Mouse (Mus musculus) R1 (cell line): Measurements from ENCODE around the gene Ror2.

Experiments used
- DNase-seq: peaks from one replicate; pipeline ENCODE4 v3.0.0-alpha.2; 2018; ENCODE audit warnings: low read depth, low spot score

Ror2 gene

DNA sequence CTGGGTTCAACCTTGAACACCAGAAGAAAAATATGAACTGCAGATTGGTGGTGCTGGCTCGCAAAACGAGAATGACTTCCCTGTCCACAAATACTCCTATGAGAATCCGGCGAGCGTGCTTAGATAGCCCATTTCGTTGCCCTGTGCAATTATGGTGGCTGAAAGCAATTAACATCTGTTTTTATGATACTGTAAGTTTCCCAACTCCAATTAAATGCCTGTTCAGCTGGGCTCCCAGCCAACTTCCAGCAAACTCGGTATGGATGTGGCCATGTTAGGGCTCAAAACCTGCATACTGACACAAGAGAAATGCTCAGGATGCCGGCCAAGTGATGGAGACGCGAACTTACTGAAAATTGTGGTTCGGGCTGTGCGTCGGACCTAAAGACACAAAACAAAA lies 155.4 kb downstream of the Ror2 start:
- DNase-seq, result no peak

DNA sequence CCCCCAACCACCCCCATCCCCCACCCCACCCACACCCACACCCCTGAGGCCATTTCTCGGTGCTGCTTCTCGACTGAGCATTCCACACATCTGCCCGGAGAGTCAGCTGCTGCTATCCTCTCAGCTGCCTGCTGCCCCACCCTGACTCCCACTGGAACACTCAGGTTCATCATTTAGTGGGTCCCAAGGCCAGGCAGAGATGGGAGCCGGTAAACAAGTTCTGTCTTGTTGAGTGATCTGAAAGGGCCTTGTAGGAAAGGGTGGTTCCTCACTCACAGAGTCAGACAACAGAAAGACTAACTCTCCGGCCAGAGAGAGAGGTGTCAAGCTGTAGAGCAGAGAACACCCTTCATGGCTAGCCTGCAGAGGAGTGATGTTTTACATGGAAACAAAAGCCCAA lies 155.9 kb downstream of the Ror2 start:
- peak; percentile 52 for DNase-seq

DNA sequence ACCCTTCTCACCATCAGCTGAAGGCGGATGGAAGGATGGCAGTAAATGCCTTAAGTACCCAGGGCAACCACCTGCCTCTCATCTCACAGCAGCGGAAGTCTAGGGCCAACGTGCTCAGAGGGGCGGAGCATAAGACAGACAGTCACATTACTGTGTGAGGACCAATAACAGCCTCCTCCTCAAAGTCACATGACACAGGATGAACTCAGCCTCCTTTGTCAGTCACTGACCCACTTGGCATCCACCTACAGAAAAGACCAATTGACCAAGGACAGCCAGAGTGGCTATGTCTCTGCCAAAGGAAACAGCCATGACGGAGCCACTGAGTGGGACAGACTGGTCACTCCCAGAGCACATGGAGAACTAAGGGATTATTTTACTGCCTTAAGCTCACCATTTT lies 160.3 kb downstream of the Ror2 start:
- DNase-seq, result peak; percentile 74

DNA sequence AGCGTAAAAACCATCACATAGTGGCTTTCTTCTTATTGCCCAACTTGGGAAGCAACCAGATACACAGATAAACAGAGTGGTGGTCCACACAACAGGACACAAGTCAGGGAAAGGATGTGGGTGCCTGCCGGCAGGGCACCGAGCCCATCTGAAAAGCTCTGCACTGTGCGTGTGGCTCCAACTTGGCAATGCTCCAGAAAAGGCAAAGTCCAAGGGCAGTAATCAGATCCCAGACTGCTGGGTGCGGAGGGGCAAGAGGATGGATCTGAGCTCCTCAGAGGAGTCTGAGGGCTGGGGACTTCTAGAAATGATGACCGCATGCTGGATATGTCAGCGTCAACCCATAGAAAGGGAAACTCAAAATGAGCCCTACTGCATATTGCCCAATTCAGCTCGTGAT lies 163.8 kb downstream of the Ror2 start:
- DNase-seq, result no peak

DNA sequence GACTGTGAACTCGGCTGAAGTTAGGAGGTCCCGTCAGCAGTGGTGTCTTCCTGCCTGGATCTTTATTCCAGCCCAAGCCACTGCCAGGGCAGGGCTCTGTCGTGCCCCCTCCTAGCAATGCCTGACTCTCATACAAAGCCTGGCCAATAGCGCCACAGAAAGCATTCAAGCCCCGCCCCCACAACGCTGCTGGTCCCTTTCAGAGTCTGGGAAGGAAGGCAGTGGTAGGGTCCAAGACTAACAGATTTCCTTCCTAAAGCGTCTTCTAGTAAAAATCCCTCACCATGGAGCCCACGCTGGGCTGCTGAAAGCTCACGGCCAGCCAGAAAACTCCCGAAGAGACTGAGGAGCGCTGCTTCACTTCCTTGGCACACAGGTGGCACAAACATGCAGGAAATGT lies 165.0 kb downstream of the Ror2 start:
- DNase-seq, result peak; percentile 76

DNA sequence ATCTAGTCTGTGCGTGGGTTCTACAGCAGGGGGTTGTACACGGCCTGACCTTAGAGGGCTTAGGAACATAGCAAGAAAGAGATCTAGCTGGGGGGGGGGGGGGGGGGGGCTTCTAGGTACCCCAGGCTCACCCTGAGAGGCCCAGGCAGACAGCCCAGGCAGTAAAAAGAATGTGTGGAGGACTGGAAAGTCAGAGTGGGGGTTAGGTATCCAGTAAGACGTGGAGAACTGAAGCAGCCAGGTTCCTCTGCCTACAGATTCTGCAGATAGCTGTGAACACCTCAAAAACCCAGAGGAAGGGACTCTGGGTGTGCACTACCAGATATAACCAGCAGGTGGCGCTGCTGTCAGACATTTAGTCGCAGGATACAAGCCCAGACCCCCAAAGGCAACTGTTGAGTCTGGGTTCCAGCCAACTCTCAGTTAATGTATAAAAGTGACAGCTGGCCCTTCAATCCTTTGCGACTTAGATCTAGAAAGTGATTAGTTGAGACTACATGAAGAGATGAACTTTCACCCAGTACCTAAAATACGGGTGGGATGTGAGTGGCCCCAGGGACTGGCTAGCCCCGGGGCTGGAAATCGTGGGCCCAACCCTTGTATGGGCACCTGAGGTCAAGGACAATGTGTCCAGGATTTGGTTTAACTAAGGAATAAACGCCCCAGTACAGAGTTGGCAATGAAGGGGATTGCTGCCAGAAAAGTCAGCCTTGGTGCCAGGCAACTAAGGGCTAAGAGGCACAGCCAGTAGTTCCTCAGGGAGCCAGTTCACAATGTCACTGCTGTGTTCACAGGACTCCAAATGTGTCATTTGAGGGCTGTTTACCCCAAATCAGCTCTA lies 166.1 kb downstream of the Ror2 start:
- peak; percentile 87 for DNase-seq

DNA sequence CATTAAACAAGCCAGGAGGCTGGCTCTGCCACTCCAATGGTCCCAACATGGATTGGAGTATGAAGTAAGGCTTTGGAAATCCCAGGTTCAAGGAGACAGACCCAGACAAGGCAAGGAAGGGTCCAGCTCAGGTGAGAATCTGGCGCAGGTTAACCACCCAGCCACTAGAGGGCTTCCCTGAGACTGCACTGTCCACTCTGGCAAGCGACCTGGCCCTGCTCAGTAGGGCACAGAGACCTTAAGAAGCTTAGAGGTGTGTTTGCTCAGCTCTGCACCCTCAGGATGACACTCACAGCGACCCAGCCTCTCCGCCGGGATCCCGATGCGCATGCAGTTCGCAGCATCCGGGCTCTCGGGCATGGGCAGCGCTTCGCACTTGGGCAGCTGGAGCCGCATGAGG lies 167.5 kb downstream of the Ror2 start:
- DNase-seq, result no peak

DNA sequence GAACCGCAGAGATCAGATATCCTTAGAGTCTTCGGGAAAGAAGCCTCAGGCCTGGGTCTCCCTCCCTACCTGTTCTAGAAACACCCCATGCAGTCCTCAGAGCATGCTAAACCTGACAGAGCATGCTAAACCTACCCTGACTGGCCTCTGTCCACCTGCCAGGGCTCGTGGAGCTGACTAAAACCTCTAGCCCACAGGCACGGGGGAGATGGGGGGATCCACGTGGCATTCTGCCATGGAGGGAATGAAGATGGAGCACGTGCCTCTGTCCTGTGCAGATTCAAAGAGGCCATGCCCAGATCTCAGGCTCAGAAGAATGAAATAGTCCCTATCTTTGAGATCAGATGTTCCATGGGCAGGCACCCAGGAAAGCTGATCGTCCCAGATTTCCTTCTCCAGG lies 168.0 kb downstream of the Ror2 start:
- no peak for DNase-seq

DNA sequence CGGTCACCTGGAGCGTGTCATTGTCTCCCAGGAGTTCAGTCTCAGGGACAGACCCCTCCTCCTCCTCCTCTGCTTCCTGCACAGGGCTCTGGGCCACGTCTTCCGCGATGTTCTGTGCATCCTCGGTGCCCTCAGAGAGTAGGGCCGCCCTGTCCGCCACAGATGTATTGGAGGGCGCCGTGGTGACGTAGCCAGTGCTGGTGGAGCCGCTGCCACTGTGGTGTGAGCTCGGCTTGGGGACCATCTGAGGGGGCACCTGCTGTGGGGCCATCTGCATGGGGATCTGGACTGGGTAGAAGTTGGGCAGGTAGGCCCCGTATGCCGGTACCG lies 175.7 kb downstream of the Ror2 start:
- no peak for DNase-seq

DNA sequence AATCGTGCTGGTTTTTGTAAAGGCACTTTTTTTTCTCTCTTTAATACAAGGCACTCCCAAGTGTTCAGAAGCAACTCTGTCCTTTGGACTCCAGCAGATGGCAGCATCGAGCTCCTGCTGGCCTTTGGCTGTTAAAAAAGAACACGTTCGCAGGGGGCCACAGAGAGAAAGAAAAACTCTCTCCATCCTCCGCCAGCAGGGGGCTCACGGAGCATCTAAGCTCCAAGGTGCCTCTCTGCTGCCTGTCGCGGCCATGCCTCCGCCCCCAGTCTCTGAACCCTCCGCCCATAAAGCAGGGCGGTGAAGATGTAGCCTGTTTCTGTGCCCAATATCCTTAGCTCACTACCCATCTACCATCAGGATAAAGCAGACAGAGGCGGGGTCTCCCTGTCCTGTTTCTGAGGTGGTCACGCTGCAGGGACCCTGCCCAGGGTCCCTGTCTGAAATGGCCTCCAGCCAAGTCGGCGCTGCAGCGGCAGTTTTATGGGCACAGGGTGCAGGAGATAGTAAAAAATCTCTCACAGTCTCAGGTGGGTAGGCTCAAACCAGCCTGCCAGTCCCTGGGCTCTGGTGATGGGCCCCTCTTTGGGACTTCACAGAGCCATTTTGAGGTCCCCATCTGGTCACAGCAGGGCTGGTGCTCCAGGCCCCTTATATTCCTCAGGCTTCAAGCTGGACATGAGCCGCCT lies 176.2 kb downstream of the Ror2 start:
- peak; percentile 98 for DNase-seq

DNA sequence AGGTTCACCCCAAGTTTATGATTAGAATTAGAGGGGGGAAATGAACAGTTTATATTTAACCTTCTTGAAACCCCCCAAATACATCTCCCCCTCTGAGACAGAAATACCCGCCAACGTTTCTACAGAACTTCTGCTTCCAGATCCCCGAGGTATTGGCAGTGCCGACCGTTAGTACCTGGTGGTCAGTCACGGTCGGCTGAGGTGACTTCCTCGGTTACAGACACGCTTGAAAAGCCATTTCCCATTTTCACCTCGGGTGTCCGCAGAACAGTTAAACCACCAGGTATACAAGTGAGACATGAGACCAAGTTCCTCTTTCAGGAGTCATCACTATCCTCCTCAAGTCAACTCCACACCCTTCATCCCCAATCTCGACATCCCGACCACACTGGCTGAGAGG lies 179.2 kb downstream of the Ror2 start:
- DNase-seq, result no peak

DNA sequence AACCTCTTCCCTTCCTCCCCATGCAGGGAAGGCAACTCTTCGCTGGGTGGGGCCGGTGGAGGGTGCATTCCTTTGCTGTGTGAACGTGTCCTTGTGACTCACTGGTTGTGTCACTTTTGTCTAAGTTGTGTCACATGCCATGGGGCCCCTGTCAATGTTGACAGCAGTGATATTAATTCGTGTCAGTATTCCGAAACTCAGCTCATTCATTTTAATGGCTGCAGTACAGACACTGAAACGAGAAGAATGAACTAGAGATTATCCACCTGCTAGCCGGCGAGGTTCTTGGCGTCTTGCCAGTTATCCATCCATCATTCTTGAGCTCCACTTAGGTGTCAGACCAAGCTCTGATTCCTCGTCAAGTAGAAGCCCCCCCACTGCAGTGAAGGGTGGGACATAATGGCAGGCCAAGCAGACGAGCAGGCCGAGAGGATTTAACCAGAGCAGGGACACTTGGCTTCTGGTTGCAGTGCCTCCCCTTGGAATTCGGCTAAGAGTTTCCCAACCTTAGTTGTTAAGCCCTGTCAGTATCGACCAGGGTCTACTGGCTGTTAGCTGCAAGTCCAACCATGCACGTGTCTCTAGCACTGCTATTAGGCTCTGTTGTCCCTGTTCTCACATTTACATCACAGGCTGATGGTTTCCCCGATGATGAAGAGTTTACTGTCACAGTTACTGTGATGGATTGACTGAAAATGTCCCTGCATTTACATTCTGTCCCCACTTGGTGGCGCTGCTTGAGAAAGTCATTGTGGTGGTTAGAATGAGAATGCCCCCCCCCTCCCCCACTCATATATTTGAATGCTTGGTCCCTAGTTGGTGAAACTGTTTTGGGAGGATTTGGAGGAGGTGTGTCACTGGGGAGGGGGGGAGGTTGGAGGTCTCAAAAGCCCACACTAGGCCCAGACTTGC lies 185.9 kb downstream of the Ror2 start:
- DNase-seq, result peak; percentile 49

DNA sequence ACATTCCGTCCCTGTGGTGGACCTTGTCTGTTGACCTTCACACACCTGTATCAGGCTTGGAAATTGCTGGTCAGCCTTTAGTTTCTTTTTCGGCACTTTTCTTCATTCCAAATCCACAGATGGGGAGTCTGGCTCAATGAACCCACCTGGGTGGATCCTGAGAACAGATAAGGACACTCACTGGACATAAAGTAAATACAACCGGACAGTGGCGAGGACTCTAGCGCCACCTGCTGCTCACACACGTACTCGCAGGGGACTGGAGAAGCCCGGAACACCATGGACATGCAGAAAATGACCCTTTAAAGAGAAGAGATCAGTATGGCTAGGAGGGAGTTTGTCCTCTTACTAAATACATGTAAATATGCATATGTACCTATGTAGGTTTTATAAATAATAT lies 189.3 kb downstream of the Ror2 start:
- DNase-seq, result peak; percentile 42

DNA sequence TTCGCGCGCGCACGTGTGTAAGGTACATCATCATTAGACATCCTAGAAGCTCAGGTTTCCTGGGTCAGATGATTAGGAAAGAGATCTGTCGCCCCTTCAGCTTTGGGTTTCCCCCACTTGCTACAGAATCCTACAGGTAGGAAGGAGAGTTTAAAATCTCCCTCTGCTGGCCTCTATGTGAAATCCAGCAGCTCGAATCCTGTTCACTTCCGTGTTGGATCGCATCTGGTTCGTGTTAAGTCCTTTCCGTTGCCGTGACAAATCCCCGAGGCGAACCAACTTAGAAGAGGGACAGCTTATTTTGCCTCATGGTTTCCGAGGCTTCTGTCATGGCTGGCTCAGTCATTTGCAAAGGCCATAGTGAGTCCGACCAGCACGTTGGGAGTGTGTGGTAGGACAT lies 190.7 kb downstream of the Ror2 start:
- DNase-seq, result peak; percentile 62

DNA sequence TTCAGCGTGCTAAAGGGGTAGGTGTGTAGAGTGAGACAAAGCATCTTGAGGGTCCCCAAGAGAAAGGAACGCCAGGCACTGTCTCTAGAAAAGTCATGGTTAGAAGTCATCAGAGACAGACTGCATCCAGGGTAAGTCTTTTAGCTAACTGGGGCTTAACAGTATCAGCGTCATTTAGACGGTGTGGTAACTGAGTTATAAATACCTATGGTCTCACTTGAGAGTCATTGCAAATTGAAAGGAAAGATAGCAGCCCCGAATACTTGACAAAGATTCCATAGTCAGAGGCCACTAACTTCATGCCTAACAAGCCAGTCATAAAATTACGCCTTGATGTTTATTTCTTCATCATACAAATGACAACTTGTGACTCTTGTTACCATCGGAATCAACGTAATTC lies 191.3 kb downstream of the Ror2 start:
- DNase-seq, result no peak

DNA sequence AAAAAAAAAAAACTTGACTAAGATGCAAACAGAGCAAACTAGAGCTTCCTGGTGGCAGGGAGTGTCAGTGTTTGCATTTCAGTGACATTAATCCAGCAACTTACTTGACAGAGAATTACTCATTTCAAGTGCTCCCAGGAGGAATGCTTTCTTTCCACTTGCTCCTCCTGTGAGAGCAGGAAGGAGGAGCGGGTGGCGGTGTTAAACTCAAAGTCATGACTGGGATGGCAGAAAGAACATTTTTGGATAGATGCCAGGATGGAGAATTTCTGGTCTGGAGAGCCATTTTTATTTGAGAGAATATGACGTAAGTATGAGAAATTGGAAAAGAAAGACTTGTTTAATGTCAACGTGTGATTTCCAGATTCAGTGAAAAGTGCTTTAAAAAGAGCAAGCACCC lies 192.5 kb downstream of the Ror2 start:
- no peak for DNase-seq

DNA sequence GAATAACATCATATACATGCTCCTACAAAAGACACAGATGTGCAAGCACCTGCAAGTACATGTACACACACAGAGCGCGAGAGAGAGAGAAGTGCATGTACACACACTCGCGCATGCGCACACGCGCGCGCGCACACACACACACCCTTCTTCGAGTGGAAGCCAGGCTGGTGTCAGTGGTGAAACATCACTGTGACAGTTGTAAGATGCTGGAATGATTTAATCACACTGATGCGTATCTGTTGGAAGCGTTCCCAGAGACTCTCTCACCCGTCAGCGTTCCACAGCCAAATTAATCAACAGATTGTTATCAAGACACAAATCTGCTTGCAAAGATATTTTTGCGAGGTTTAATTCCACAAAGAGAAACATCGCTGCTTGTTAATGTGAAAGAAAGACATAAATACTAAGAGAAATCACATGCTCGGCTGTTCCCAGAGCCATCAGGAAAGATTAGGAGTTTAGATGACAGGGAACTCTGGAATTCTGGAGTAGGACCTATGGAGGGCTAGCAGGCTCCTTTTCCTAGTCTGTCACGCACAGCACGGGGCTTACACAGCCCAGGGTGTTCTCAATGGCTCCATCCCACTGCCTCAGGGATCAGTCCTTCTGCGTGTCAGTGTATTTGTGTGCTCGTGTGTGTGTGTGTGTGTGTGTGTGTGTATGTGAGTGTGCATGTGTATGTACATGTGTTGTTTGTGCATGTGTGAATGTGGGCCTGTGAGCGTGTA lies 199.2 kb downstream of the Ror2 start:
- no peak for DNase-seq

DNA sequence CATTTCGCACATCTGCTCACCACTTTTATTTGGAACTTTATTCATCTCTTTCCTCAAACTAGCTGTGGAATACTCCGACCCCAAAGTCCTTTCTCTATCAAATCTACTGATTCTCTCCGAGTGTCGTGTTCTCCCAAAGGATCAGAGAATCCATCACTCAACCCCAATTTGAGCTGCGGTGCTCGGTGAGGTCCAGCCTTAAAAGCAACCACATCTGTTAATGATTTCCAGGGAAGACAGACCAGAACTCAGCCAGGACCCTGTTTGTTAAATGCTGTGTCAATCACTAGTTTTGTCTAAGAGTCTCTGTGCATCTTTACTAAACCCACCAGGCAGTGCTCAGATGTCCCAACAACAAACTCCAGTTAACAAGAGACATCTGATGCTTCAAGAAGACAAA lies 204.1 kb downstream of the Ror2 start:
- DNase-seq, result no peak

DNA sequence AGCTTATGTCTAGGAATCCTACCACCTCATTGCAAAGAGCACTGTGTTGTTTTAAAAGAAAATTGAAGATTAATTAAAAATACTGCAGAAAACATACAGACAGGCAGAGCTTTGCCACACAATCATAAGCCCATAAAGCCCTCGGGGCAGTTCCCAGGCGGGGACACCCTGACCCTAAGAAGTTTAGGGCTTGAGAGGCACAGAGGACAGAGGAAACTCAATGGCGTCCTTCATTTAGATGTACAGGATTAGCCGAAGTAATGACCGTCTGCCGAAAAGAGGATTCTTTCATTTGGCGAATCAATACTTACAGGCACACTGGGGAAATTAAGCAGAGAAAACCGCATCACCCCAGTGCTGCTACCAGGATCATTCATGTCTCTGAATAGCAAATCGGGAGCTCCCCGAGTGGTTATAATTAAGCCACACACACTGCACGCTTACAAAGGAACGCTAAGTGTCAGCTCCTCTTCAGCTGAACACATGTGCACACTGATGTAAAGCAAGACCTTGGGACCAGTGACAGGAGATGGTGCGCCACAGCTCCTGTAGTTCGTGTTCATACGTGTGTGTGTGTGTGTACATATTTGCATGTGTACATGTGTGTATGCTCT lies 208.1 kb downstream of the Ror2 start:
- DNase-seq, result no peak

DNA sequence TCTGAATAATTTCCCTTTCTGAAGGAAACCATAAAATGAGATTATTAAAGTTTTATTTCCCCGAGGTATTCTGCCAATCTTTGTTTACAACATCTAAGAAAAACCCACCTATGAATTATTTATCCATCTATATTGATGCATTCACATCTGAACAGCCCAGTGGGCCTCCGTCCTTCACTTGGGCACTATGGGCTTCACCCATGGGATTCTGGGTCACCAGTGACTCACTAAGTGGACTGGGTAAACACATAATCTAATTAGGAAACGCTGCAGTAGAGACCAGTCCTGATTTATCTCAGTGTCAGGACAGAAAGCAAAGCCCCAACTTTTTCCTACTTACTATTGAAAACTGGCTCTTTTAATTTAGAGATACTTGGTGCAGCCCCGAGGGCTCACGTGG lies 210.9 kb downstream of the Ror2 start:
- no peak for DNase-seq

DNA sequence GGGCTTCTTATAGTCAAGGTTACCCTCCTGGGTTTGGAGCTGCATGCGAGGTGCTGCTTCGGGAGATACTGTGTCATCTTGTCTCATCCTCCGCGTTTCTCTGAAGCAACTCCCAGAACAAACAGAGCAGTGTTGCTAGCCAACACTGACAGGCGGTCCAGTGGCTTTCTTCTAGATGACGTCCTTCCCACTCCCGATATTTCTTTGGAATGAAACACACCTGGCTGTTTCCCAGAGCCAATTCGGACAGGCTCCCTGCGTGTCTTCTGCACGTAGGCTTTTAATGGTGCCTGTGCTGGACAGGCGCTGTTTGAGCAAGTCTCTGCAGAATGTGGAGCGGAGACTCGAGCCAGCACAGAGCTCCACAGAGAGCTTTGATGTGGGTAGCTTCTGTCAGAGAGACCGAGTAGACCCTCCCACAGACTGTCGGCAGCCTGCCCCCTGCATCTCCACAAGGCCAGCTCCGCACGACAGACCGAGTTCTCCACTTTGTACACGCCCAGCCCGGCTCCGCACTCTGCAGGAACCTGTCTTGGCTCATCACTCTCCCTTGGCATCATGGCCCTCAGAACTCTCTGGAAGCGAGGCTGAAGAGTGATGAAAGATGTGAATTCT lies 216.7 kb downstream of the Ror2 start:
- no peak for DNase-seq
